Mouse (Mus musculus): Measurements from ENCODE around the gene Lrp10. TPM values are rescaled to one million over a fixed set of nuclear protein-coding genes. Genes with fewer than 3 reads are reported as not detected.
A peak's percentile ranks its signal among the peaks of the same experiment; 100 is the strongest.

Lrp10 gene
- total RNA-seq (2012; rRNA removed): 20.8 and 48.1 TPM in 2 replicates

GRCm38 (mm10) chr14:54463959-54464292 lies at the start of gene Lrp10:
Gene Lrp10, plus strand, starts transcription at chr14:54464137.
- Histone ChIP-seq H3K9me3 (ENCODE audit: control insufficient read depth, insufficient read depth, low read depth, low read length) (no peaks in the 10 kb centered on the region), H3K4me1 (ENCODE audit: control insufficient read depth in 2 of 2, insufficient read depth in 2 of 2, low read length in 2 of 2, poor library complexity in 1 of 2) (no peaks in the 10 kb centered on the region; a peak in 1 of 4 replicates), H3K9ac (ENCODE audit: insufficient read depth, low read depth, low read length, poor library complexity, severe bottlenecking) (peak within 1 kb of the TSS; percentile 72), H3K36me3 (ENCODE audit: control insufficient read depth, insufficient read depth, low read length, poor library complexity, severe bottlenecking) (peaks cover 14% of the 10 kb centered on the region), H3K27ac (ENCODE audit: insufficient read depth, low read depth, low read length, poor library complexity, severe bottlenecking) (peak within 1 kb of the TSS; percentile 54), H3K4me3 (ENCODE audit: insufficient read depth in 1 of 2, low read depth in 1 of 2, low read length in 2 of 2, poor library complexity in 1 of 2, severe bottlenecking in 1 of 2) (peak within 1 kb of the TSS; percentile 87 to 94)
- peak; percentile 79 for DNase-seq (ENCODE audit: low read depth, low spot score)
- in situ Hi-C loops (cut with MboI; ENCODE audit: low sequenced_read_pairs in 2 of 2, unreplicated experiment in 2 of 2): loop anchor here in 1 of 2 experiments (25.0 kb wide), 1 partner anchor 402 kb away; no protein-coding TSS in a partner anchor
- TF ChIP-seq MAFK (IDR thresholded peaks at IDR 0.05; ENCODE audit: insufficient read depth, low read depth, low read length) (no peak), HCFC1 (IDR thresholded peaks at IDR 0.05; ENCODE audit: borderline replicate concordance, insufficient read depth, low read length) (0 out of 2 replicates have a peak, but pooled peaks have one; percentile 33)

GRCm38 (mm10) chr14:54415241-54416020 lies 48.5 kb upstream of the Lrp10 start:
- H3K4me1 ChIP-seq (ENCODE audit: control insufficient read depth in 2 of 2, insufficient read depth in 2 of 2, low read length in 2 of 2, poor library complexity in 1 of 2): peaks cover 7 to 12% of the 10 kb centered on the region in 2 experiments; a peak in 1 of 4 replicates
- H3K9ac ChIP-seq (ENCODE audit: insufficient read depth, low read depth, low read length, poor library complexity, severe bottlenecking): peak overlapping the region; percentile 59; the same call in 1 of the 2 replicates
- peak; percentile 72 for DNase-seq (ENCODE audit: low read depth, low spot score)
- in situ Hi-C loops (cut with MboI; ENCODE audit: low sequenced_read_pairs in 2 of 2, unreplicated experiment in 2 of 2): no loop called here
- H3K36me3 ChIP-seq (ENCODE audit: control insufficient read depth, insufficient read depth, low read length, poor library complexity, severe bottlenecking): peaks cover 3% of the 10 kb centered on the region; the same call in 1 of the 2 replicates
- H3K4me3 ChIP-seq (ENCODE audit: insufficient read depth in 1 of 2, low read depth in 1 of 2, low read length in 2 of 2, poor library complexity in 1 of 2, severe bottlenecking in 1 of 2): peak overlapping the region; percentile 2 to 77; a peak in 2 of 4 replicates
- H3K9me3 ChIP-seq (ENCODE audit: control insufficient read depth, insufficient read depth, low read depth, low read length): no peaks in the 10 kb centered on the region
- H3K27ac ChIP-seq (ENCODE audit: insufficient read depth, low read depth, low read length, poor library complexity, severe bottlenecking): peak overlapping the region; percentile 66
- TF ChIP-seq CHD2 (IDR thresholded peaks at IDR 0.05; ENCODE audit: low read depth, low read length) (no peak), HCFC1 (IDR thresholded peaks at IDR 0.05; ENCODE audit: borderline replicate concordance, insufficient read depth, low read length) (no peak), MAFK (IDR thresholded peaks at IDR 0.05; ENCODE audit: insufficient read depth, low read depth, low read length) (no peak), ZNF384 (IDR thresholded peaks at IDR 0.05; ENCODE audit: low read depth, low read length) (no peak), ZC3H11A (IDR thresholded peaks at IDR 0.05; ENCODE audit: borderline replicate concordance, low read depth, low read length) (no peak)

- Histone ChIP-seq H3K9me3 (ENCODE audit: control insufficient read depth, insufficient read depth, low read depth, low read length) (no peaks in the 10 kb centered on the region), H3K36me3 (ENCODE audit: control insufficient read depth, insufficient read depth, low read length, poor library complexity, severe bottlenecking) (no peaks in the 10 kb centered on the region), H3K4me1 (ENCODE audit: control insufficient read depth in 2 of 2, insufficient read depth in 2 of 2, low read length in 2 of 2, poor library complexity in 1 of 2) (peaks cover 7 to 9% of the 10 kb centered on the region in 2 experiments; a peak in 1 of 4 replicates), H3K4me3 (ENCODE audit: insufficient read depth in 1 of 2, low read depth in 1 of 2, low read length in 2 of 2, poor library complexity in 1 of 2, severe bottlenecking in 1 of 2) (peak overlapping the region; percentile 73 to 78), H3K9ac (ENCODE audit: insufficient read depth, low read depth, low read length, poor library complexity, severe bottlenecking) (peak overlapping the region; percentile 78), H3K27ac (ENCODE audit: insufficient read depth, low read depth, low read length, poor library complexity, severe bottlenecking) (peak overlapping the region; percentile 67)
- no peak for TF ChIP-seq ZNF384 (IDR thresholded peaks at IDR 0.05; ENCODE audit: low read depth, low read length)
- no peak for TF ChIP-seq HCFC1 (IDR thresholded peaks at IDR 0.05; ENCODE audit: borderline replicate concordance, insufficient read depth, low read length)
- TF ChIP-seq CHD2 (IDR thresholded peaks at IDR 0.05; ENCODE audit: low read depth, low read length): no peak
- TF ChIP-seq MAFK (IDR thresholded peaks at IDR 0.05; ENCODE audit: insufficient read depth, low read depth, low read length): no peak
- TF ChIP-seq ZC3H11A (IDR thresholded peaks at IDR 0.05; ENCODE audit: borderline replicate concordance, low read depth, low read length): no peak
- in situ Hi-C loops (cut with MboI; ENCODE audit: low sequenced_read_pairs in 2 of 2, unreplicated experiment in 2 of 2): no loop called here
- DNase-seq (ENCODE audit: low read depth, low spot score): no peak
These were observed 47.6 kb upstream of the Lrp10 start for GRCm38 (mm10) chr14:54416229-54416775.

GRCm38 (mm10) chr14:54416830-54417229 lies 47.1 kb upstream of the Lrp10 start:
- in situ Hi-C loops (cut with MboI; ENCODE audit: low sequenced_read_pairs in 2 of 2, unreplicated experiment in 2 of 2): no loop called here
- no peak for DNase-seq (ENCODE audit: low read depth, low spot score)
- Histone ChIP-seq H3K9ac (ENCODE audit: insufficient read depth, low read depth, low read length, poor library complexity, severe bottlenecking) (peak overlapping the region; percentile 78), H3K4me1 (ENCODE audit: control insufficient read depth in 2 of 2, insufficient read depth in 2 of 2, low read length in 2 of 2, poor library complexity in 1 of 2) (peaks cover 3 to 7% of the 10 kb centered on the region in 2 experiments; a peak in 1 of 4 replicates), H3K9me3 (ENCODE audit: control insufficient read depth, insufficient read depth, low read depth, low read length) (no peaks in the 10 kb centered on the region), H3K27ac (ENCODE audit: insufficient read depth, low read depth, low read length, poor library complexity, severe bottlenecking) (peak overlapping the region; percentile 67), H3K4me3 (ENCODE audit: insufficient read depth in 1 of 2, low read depth in 1 of 2, low read length in 2 of 2, poor library complexity in 1 of 2, severe bottlenecking in 1 of 2) (peak overlapping the region; percentile 73 to 78), H3K36me3 (ENCODE audit: control insufficient read depth, insufficient read depth, low read length, poor library complexity, severe bottlenecking) (no peaks in the 10 kb centered on the region)
- TF ChIP-seq ZNF384 (IDR thresholded peaks at IDR 0.05; ENCODE audit: low read depth, low read length): no peak
- TF ChIP-seq CHD2 (IDR thresholded peaks at IDR 0.05; ENCODE audit: low read depth, low read length): no peak

Data from ES-E14 (cell line).